Mouse (Mus musculus) spleen, postnatal 10 days (tissue): ENCODE results near the gene Unc13b.

Experiments used
- DNase-seq, 2 experiments: peaks; one replicate each; pipeline ENCODE4 v3.0.0; 2021 to 2022; ENCODE audit warnings: low spot score in 2 of 2

Gene Unc13b

GRCm38 (mm10) chr4:43058753-43059654, at the start of gene Unc13b:
Gene Unc13b, plus strand, starts transcription at chr4:43058953.
- DNase-seq, result peak; percentile 47 to 80

GRCm38 (mm10) chr4:43010161-43011038, 48.4 kb upstream of the Unc13b start, which contains the start of gene Fancg:
Gene Fancg, minus strand, starts transcription at chr4:43010506.
- peak; percentile 80 to 87 for DNase-seq

DNA sequence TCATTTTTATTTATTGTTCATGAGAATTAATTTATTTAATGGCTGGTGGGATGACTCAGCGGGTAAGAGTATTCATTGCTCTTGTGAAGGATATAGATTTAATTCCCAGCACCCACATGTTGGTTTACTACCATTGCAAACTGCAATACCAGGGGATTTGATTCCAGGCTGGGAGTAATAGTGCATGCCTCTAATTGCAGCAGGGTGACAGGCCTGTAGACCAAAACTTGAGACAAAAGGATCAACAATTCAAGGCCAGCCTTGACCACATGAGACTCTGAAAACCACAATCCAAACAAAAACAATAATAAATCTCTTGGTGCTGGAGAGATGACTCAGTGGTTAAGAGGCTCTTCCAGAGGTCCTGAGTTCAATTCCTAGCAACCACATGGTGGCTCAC, 46.7 kb upstream of the Unc13b start:
- no peak for DNase-seq

DNA sequence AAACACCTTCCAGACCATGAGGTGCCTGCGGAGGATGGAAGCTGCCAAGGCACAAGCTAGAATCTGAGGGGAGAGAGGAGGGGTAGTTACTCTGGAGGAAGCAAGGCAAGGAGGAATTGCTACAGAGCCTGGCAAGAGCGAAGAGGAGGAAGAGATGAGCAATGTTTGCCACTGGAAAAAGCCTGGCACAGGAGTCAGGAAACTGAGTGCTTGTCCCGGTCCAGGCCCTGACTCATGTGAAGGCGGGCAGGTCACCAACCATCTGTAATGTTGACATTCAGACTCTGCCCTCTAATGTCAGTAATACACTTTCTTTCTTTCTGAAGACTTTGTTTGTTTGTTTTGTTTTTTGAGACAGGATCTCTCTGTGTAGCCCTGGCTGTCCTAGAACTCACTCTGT, 40.6 kb upstream of the Unc13b start:
- no peak for DNase-seq

DNA sequence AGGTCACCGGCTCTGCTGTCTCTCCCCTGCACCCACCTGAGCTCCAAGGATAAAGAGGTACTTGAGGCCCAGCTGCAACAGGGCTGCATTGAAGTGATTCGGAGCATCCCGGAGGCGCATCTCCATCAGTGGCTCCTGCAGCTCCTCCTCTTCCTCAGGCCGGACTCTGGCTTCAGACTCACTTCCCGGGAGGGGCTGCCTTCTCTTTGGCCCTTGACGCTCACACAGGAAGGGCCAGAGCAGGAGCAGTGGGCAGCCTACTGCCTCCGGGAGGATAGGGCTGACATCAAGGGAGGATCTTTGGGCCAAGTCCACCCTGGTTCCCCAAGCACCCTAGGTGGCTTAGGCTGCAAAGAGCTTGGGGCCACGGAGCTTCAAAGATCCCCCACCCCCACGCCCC, 39.6 kb upstream of the Unc13b start:
- DNase-seq, result no peak

DNA sequence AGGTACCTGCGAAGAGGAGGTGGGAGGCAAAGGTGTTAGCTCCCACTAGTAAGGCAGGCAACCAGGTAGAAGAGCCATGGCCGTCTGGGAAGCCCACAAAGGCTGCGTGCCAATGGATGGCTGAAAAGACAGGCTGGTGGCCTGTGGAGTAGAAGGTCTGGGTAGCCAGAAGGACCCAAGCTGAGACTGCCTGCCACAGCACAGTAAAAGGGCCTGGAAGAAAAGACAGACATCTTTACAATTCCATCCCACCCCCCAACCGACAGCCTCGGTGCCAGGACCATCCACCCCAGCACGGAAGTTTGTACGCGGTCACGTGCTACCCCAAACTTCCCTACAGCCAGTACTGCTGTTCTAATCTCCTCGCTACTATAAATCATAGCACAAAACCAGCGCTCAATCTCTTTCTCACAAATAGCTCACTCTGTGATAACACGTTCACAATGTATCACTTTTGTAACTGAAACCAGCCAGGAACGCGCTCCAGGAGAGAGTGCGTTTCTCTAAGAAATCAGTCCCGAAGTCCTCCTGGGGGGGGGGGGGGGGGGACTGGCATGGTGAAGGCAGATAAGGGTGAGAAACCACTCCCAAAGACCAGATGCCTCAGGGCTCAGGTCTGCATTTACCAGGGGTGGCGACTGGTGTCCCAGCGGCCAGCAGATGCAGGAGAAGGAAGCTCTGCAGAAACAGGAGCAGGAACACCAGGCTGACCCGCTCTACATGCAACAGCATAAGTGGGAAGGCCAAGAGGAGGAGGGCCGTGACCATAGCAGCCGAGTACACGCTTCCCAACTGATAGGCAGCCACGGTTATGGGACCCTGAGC, 38.9 kb upstream of the Unc13b start:
- no peak for DNase-seq

GRCm38 (mm10) chr4:43020876-43021275, 37.9 kb upstream of the Unc13b start:
- DNase-seq, result no peak

- DNase-seq, result no peak
Observed at GRCm38 (mm10) chr4:43021341-43021740, 37.4 kb upstream of the Unc13b start.

GRCm38 (mm10) chr4:43024673-43025072, 34.1 kb upstream of the Unc13b start:
- no peak for DNase-seq

GRCm38 (mm10) chr4:43025084-43025960, 33.4 kb upstream of the Unc13b start, which contains the start of gene Pigo:
Gene Pigo, minus strand, starts transcription at chr4:43025819.
- peak; percentile 92 to 96 for DNase-seq

DNA sequence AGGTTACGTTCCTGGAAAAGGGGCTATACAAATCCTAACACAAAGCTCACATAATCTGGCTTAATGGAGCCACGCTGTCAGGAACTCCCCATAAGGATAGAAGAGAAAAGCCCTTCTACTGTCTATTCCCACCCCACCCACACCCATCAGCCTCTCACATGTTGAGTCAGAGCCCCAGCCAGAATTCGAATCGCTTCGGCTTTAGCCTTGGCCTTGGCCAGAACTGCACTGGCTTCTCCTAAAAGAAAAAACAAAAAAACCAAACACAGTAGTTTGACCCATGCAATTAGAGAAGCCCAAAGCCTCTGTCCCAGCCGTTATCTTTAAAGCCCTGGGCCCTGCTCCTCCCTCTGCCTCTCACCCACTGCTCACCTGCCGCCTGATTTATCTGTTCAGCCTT, 29.6 kb upstream of the Unc13b start:
- no peak for DNase-seq

GRCm38 (mm10) chr4:43029749-43030148, 29.0 kb upstream of the Unc13b start:
- DNase-seq, result no peak

DNA sequence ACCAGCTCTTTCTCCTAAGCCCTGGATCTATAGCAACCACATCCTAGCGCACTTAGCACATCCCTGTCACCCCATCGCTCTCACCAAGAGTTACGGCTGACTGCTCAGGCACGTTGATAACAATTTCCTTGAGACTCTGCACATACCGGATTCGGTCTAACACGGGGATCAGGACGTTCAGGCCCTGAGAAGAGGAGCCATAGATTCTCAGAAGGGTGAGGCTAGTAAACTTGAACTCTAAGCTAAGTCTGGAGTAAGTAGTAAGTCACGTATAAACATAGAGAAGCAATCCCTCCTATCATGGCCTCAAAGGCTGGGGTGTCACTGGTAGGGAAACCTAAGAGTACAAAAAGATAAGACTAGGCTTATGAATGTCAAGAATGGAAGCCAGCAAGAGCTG, 28.4 kb upstream of the Unc13b start:
- no peak for DNase-seq

DNA sequence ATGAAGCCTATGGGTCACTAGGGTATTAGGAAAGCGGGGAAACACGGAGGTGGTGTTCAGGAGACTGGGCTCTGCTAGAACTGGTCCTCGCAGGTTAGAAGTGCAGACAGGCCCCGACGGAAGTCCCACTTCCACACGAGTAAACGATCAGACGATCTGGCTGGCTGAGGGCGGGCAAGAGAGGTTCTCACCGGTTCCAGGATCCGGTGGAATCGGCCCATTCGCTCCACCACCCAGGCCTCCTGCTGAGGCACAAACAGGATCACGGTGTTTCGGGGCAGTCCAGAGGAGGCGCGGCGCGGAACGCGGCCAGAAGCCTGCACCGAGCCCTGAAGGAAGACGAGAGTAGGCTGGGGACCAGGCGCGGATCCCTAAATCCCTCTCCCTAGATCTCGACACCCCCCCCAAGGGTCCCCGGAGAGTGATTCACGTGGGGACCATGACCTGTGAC, 27.9 kb upstream of the Unc13b start:
- peak in 1 of 2 experiments; percentile 63 for DNase-seq

GRCm38 (mm10) chr4:43031237-43031995, 27.3 kb upstream of the Unc13b start, which contains the start of gene Stoml2:
Gene Stoml2, minus strand, starts transcription at chr4:43031710.
- peak; percentile 86 to 95 for DNase-seq

- no peak for DNase-seq
Observed at GRCm38 (mm10) chr4:43032501-43032900, 26.3 kb upstream of the Unc13b start.

DNA sequence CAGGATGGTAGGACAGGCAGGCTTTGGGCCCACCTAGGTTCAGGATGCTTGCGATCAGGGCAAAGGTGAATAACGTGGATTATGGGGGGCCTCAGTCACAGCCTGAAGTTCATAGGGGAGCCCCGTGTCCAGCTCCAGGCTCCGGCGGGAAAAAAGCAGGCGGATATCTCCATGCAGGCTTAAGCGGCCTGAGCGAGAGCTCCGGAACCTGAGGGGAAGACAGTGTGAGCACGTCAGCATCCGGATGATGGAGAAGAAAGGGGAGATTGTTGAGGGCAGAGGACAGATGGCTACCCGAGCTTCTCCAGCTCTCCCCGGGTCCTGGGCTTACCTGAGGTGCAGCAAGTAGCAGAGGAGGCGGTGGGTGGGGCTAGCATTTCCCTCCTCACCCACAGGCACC, 25.3 kb upstream of the Unc13b start:
- no peak for DNase-seq

- no peak for DNase-seq
Observed at GRCm38 (mm10) chr4:43035851-43036250, 22.9 kb upstream of the Unc13b start.

GRCm38 (mm10) chr4:43036356-43036755, 22.4 kb upstream of the Unc13b start:
- no peak for DNase-seq
